Mouse (Mus musculus): ENCODE measurements around the gene Pigk.

Gene Pigk

GRCm38 (mm10) chr3:152980978-152981974, 267.4 kb downstream of the Pigk start:
- no peak for DNase-seq (ENCODE audit: low read depth, low spot score)

GRCm38 (mm10) chr3:152981988-152982387, 268.1 kb downstream of the Pigk start, which contains the start of gene St6galnac5:
Gene St6galnac5, minus strand, starts transcription at chr3:152982246.
- peak; percentile 44 for DNase-seq (ENCODE audit: low read depth, low spot score)

GRCm38 (mm10) chr3:152990787-152991186, 276.9 kb downstream of the Pigk start:
- DNase-seq (ENCODE audit: low read depth, low spot score): no peak

- DNase-seq (ENCODE audit: low read depth, low spot score): no peak
These were observed 279.7 kb downstream of the Pigk start for GRCm38 (mm10) chr3:152993608-152994007.

GRCm38 (mm10) chr3:152998106-152998505, 284.2 kb downstream of the Pigk start:
- DNase-seq (ENCODE audit: low read depth, low spot score): no peak

GRCm38 (mm10) chr3:152998901-152999300, 285.0 kb downstream of the Pigk start:
- no peak for DNase-seq (ENCODE audit: low read depth, low spot score)

GRCm38 (mm10) chr3:153006893-153007292, 293.0 kb downstream of the Pigk start:
- DNase-seq (ENCODE audit: low read depth, low spot score): no peak

DNA sequence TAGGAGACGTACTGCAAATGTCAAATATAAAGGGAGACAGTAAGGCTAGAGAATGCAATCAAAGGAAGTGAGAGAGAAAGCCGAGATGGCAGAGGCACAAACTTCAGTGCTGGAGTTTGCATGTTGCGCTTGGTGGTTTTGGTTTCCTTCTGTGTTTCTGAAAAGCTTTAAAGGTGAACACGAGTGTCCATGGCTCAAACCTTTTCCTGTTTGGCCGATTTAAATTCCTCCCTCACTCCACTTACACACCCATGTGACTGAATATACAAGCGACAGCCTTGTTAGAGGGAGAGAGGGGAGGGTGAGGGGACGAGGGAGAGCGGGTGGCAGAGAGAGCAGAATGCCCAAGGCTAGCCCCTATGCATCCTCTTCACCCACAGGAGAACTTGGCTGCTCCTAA, 302.5 kb downstream of the Pigk start:
- no peak for DNase-seq (ENCODE audit: low read depth, low spot score)

DNA sequence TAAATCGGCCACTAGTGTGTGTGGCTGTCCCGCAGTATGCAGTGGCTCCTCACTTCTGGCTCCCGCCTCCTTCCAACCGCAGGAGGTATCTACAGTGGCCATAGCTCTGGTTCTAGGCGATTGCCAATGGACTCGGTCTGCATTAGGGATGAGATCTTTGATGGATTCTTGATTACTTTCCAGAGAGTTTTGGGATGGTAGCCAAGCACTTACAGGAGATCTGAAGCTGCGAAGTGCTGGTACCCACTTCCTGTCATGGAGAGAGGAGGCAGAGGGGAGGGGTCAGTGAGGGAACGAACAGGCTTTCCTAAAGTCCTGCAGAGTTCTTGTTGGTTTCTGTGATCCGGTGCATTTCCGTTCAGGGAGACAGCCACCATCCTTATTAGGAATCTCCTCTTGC, 304.2 kb downstream of the Pigk start:
- DNase-seq (ENCODE audit: low read depth, low spot score): no peak

DNA sequence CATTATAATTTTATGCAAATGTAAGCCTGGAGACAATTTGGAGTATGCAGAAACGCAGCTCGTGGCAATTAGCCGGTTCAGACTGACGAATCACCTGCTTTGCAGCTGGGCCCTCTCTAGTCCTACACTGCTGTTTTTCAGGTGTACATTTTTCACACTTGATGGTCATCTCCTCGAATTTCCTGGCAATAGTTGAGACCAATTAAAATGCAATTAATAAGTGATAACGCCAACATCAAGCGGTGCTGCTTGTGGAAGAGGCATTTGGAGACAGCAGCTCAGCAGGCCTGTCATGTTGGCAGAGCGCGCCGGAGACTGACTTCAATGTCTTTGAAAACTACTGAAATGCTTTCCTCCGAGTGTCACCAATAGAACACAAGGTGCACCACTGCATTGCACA, 310.1 kb downstream of the Pigk start:
- no peak for DNase-seq (ENCODE audit: low read depth, low spot score)

All from retina, adult 2 months (tissue).